8 mouse cellular contexts compared by ENCODE assay signal in genomic region chr4:129819712-129820336, GRCm38 (mm10). TPM values are rescaled to one million over a fixed set of nuclear protein-coding genes. Genes with fewer than 3 reads are reported as not detected.
DNase-seq lines count a peak whose midpoint lies in the region; ATAC-seq and TF ChIP-seq lines count a peak whose summit lies in the region.

No protein-coding gene starts in this region.

- TF ChIP-seq EP300 in heart, postnatal 0 days (IDR thresholded peaks at IDR 0.05; ENCODE audit: low read depth) = peak; percentile 89; the same call in 1 of the 2 replicates

- peak overlapping the region; percentile 91 for H3K27ac ChIP-seq in forebrain, embryonic 11.5 days (ENCODE audit: low read depth, low read length)
- peak overlapping the region; percentile 99 for H3K27ac ChIP-seq in heart, postnatal 0 days (ENCODE audit: low read depth)
- peak overlapping the region; percentile 92 for H3K27ac ChIP-seq in liver, embryonic 16.5 days (ENCODE audit: low read length)
- peak overlapping the region; percentile 97 for H3K27ac ChIP-seq in neural tube, embryonic 13.5 days (replicated peaks)
- peak overlapping the region; percentile 88 for H3K27ac ChIP-seq in testis, adult 2 months (ENCODE audit: control insufficient read depth, insufficient read depth, low read depth, low read length)

- no peaks in the 10 kb centered on the region for H3K9me3 ChIP-seq in forebrain, embryonic 11.5 days (ENCODE audit: control insufficient read depth, low read length)
- no peaks in the 10 kb centered on the region for H3K9me3 ChIP-seq in heart, postnatal 0 days (replicated peaks; ENCODE audit: control insufficient read depth, low read length)
- no peaks in the 10 kb centered on the region for H3K9me3 ChIP-seq in liver, embryonic 16.5 days (replicated peaks; ENCODE audit: control insufficient read depth, low read length)
- no peaks in the 10 kb centered on the region for H3K9me3 ChIP-seq in neural tube, embryonic 13.5 days

- peak overlapping the region; percentile 94 for H3K4me3 ChIP-seq in forebrain, embryonic 11.5 days (ENCODE audit: low read depth, low read length)
- peak overlapping the region; percentile 95 for H3K4me3 ChIP-seq in heart, postnatal 0 days (ENCODE audit: low read depth, low read length)
- H3K4me3 ChIP-seq in liver, embryonic 16.5 days (ENCODE audit: low read depth, low read length) = peak overlapping the region; percentile 80
- H3K4me3 ChIP-seq in neural tube, embryonic 13.5 days = peak overlapping the region; percentile 88
- H3K4me3 ChIP-seq in testis, adult 2 months (ENCODE audit: control insufficient read depth, low read depth, low read length) = peak overlapping the region; percentile 91

- peak overlapping the region; percentile 96 for H3K9ac ChIP-seq in forebrain, embryonic 11.5 days (ENCODE audit: low read length)
- H3K9ac ChIP-seq in heart, postnatal 0 days (replicated peaks; ENCODE audit: low read depth, low read length) = peak overlapping the region; percentile 97
- H3K9ac ChIP-seq in liver, embryonic 16.5 days (ENCODE audit: low read depth, low read length) = peak overlapping the region; percentile 95
- H3K9ac ChIP-seq in neural tube, embryonic 13.5 days = peak overlapping the region; percentile 97

- peak; percentile 91 to 95 for DNase-seq in CD8-positive naive resting alpha-beta T cell, adult 2 months (ENCODE audit: low read depth in 2 of 2, low spot score in 2 of 2)
- peak; percentile 92 for DNase-seq in c-Kit-positive CD71-negative TER-119-negative erythroid progenitor cells, embryonic 14.5 days (ENCODE audit: low read depth)
- peak; percentile 98 for DNase-seq in forebrain, embryonic 11.5 days (ENCODE audit: low spot score)
- DNase-seq in heart, postnatal 0 days (ENCODE audit: low spot score) = peak; percentile 97
- DNase-seq in kidney, postnatal 4 days = peak; percentile 97 to 99

- peaks cover 10% of the 10 kb centered on the region; the same call in 1 of the 2 replicates for H3K4me1 ChIP-seq in forebrain, embryonic 11.5 days (replicated peaks; ENCODE audit: control insufficient read depth, insufficient read depth, low read length)
- peaks cover 50% of the 10 kb centered on the region for H3K4me1 ChIP-seq in heart, postnatal 0 days (ENCODE audit: control insufficient read depth, insufficient read depth)
- H3K4me1 ChIP-seq in liver, embryonic 16.5 days (ENCODE audit: control insufficient read depth, low read depth, low read length) = peaks cover 37% of the 10 kb centered on the region
- H3K4me1 ChIP-seq in neural tube, embryonic 13.5 days (replicated peaks) = peaks cover 42% of the 10 kb centered on the region
- H3K4me1 ChIP-seq in testis, adult 2 months (ENCODE audit: control insufficient read depth, insufficient read depth, low read length) = peaks cover 19% of the 10 kb centered on the region

- peak; percentile 77 for TF ChIP-seq POLR2A in testis, adult 2 months (IDR thresholded peaks at IDR 0.05; ENCODE audit: control insufficient read depth, low read depth, low read length)

- H3K4me2 ChIP-seq in forebrain, embryonic 11.5 days (ENCODE audit: low read depth, low read length, severe bottlenecking) = peak overlapping the region; percentile 79
- peak overlapping the region; percentile 83 for H3K4me2 ChIP-seq in heart, postnatal 0 days (ENCODE audit: low read depth, low read length)
- peak overlapping the region; percentile 97 for H3K4me2 ChIP-seq in liver, embryonic 16.5 days (ENCODE audit: low read depth, low read length)
- H3K4me2 ChIP-seq in neural tube, embryonic 13.5 days = peak overlapping the region; percentile 81

- no peaks in the 10 kb centered on the region for H3K27me3 ChIP-seq in forebrain, embryonic 11.5 days (ENCODE audit: control insufficient read depth, insufficient read depth, low read length)
- no peaks in the 10 kb centered on the region for H3K27me3 ChIP-seq in heart, postnatal 0 days (ENCODE audit: control insufficient read depth, insufficient read depth, low read length)
- H3K27me3 ChIP-seq in liver, embryonic 16.5 days (ENCODE audit: control insufficient read depth, insufficient read depth, low read depth, low read length) = no peaks in the 10 kb centered on the region
- no peaks in the 10 kb centered on the region for H3K27me3 ChIP-seq in neural tube, embryonic 13.5 days
- no peaks in the 10 kb centered on the region for H3K27me3 ChIP-seq in testis, adult 2 months (ENCODE audit: control insufficient read depth, insufficient read depth, low read length)

- under 1% methylated on average over 78 of the region's 83 CpGs for WGBS in forebrain, embryonic 11.5 days
- WGBS in heart, postnatal 0 days = under 1% methylated on average over 54 of the region's 83 CpGs
- WGBS in liver, embryonic 16.5 days (ENCODE audit: insufficient replicate concordance) = under 1% methylated on average over 64 of the region's 83 CpGs
- WGBS in neural tube, embryonic 13.5 days = under 1% methylated on average over 54 of the region's 83 CpGs

- H3K36me3 ChIP-seq in forebrain, embryonic 11.5 days (ENCODE audit: control insufficient read depth, insufficient read depth, low read length) = no peaks in the 10 kb centered on the region
- H3K36me3 ChIP-seq in heart, postnatal 0 days (replicated peaks; ENCODE audit: control insufficient read depth, insufficient read depth, low read length) = no peaks in the 10 kb centered on the region
- no peaks in the 10 kb centered on the region for H3K36me3 ChIP-seq in liver, embryonic 16.5 days (ENCODE audit: control insufficient read depth, insufficient read depth)
- H3K36me3 ChIP-seq in neural tube, embryonic 13.5 days = no peaks in the 10 kb centered on the region
- H3K36me3 ChIP-seq in testis, adult 2 months (ENCODE audit: control insufficient read depth, insufficient read depth, low read length) = no peaks in the 10 kb centered on the region

- TF ChIP-seq CTCF in heart, postnatal 0 days (IDR thresholded peaks at IDR 0.05; ENCODE audit: low read depth) = no peak
- peak; percentile 17; the same call in 1 of the 2 replicates for TF ChIP-seq CTCF in testis, adult 2 months (IDR thresholded peaks at IDR 0.05; ENCODE audit: control insufficient read depth, insufficient read depth, insufficient replicate concordance, low read depth, low read length)

- ATAC-seq in forebrain, embryonic 11.5 days (replicated peaks; ENCODE audit: low FRiP score) = peak; percentile 98
- ATAC-seq in heart, postnatal 0 days (ENCODE audit: insufficient read depth, low read depth) = peak; percentile 97
- peak; percentile 95 for ATAC-seq in liver, embryonic 16.5 days (ENCODE audit: low read depth)
- ATAC-seq in neural tube, embryonic 13.5 days (ENCODE audit: low read depth) = peak; percentile 94

RNA-seq across cellular contexts. Expression of gene Ptp4a2, which starts 8.8 kb away (rescaled TPM):
- 355 and 395 TPM in 2 replicates for polyA plus RNA-seq in forebrain, embryonic 11.5 days (2014; fragmentation: Nextera tagmentation; extraction: Ambion mirVana)
- total RNA-seq in heart, postnatal 0 days (2014; rRNA removed; ENCODE audit: low replicate concordance) = 132 and 176 TPM in 2 replicates
- polyA plus RNA-seq in heart, postnatal 0 days (2015; fragmentation: Nextera tagmentation; extraction: Ambion mirVana) = 407 and 417 TPM in 2 replicates
- 143 and 159 TPM in 2 replicates for polyA plus RNA-seq in liver, embryonic 16.5 days (2015; fragmentation: Nextera tagmentation; extraction: Ambion mirVana)
- 288 and 293 TPM in 2 replicates for polyA plus RNA-seq in neural tube, embryonic 13.5 days (2015; fragmentation: Nextera tagmentation; extraction: Ambion mirVana)
- polyA plus RNA-seq in testis, adult 2 months (2012; rRNA removed) = 39.9 and 48.8 TPM in 2 replicates

Comparison
In these comparisons a context has a peak if more than half of its experiments do, and no peak if none do; other contexts are left out.
1. Peak in every context shown above with its lines: DNase-seq, ATAC-seq, H3K4me3 ChIP-seq and H3K27ac ChIP-seq.